Mouse (Mus musculus) common myeloid progenitor, adult 5-6 weeks (primary cell): ENCODE results near the gene Smpx. TPM values are rescaled to one million over a fixed set of nuclear protein-coding genes. Genes with fewer than 3 reads are reported as not detected.

Experiments
- ATAC-seq: replicated peaks from 2 replicates; pipeline ENCODE4 v1.8.0; 2016; ENCODE audit warnings: low read depth, mild to moderate bottlenecking, moderate TSS enrichment, inconsistent platforms; ENCODE audit not compliant: poor library complexity, severe bottlenecking
- total RNA-seq: library from RNA; stranded (forward); fragments of 200-1000, 187-1606 nt; gene quantifications from 2 replicates; pipeline ENCODE4 v1.2.3, GENCODE M21; 2017

Gene Smpx
- total RNA-seq = not detected in 2 replicates

DNA sequence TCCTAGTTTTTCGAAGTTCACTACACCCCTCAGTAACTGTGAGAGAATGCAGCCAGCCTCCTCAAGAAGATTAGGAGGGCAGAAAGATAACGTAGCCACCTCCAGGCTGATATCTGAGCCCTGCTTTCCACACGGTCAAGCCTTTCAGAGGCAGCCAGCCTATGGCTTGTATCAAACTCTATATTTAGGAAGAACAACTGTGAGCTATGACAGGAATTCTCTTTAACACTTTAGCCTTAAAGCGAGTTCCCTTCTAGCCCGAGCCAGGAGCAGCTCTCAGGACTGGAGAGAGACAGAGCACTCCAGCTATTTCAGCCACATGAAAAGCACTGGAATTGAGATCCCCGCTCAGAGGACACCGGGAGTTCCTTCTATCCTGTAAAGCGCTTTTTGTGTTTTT, at the start of gene Smpx:
Gene Smpx, plus strand, starts transcription at position 49 of the 400 bp plus-strand sequence.
- no peak for ATAC-seq

DNA sequence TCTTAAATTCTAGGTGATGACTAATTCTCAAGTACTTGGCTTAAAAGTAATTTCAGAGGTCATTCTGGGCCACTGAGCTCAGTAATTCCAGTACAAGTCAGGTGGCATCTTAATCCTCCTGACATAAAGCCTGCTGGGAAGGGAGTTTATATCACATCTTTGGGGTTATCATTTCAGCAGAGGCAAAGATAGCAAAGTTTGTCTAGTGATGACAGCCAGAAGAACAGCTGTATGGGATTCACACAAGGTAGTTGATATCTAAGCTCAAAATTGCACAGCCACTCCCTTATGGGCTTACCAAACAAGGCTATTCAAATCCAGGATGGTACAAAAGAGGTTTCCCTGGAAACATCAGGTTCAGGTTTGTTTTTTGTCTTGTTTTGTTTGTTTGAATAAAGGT, 43.7 kb upstream of the Smpx start:
- ATAC-seq = no peak

DNA sequence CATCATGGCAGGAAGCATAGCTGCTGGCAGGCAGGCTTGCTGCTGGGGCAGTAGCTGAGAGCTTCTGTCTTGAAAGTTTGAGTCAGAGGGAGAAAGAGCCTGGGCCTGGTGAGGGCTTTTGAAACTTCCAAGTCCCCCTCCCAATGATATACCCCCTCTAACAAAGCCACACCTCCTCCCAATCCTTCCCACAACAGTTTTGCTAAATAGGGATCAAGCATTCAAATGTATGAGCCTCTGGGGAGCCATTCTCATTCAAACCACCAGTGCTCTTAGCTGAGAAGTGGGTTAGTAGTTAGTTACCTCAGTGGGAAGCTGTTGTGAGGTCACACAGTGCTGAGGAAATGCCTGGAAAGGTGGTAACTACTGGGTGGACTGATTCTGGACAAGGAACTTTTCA, 41.4 kb upstream of the Smpx start:
- no peak for ATAC-seq

DNA sequence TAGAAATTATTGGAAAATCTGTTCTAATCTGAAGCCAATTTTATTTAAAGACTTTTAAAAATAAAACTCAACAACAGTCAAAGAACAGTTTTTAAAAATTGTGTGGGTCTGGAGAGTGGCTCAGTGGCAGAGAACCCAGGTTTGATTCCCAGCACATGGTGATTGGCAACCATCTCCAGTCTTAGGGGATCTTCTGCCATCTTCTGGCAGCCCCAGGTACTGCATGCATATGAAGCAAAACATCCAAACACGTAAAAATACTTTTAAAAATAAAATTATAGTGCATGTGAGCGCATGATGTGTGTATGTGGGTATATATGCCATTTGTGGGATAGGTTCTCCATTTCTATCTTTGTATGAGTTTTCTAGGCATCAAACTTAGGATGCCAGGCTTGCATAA, 26.9 kb upstream of the Smpx start:
- ATAC-seq = no peak

DNA sequence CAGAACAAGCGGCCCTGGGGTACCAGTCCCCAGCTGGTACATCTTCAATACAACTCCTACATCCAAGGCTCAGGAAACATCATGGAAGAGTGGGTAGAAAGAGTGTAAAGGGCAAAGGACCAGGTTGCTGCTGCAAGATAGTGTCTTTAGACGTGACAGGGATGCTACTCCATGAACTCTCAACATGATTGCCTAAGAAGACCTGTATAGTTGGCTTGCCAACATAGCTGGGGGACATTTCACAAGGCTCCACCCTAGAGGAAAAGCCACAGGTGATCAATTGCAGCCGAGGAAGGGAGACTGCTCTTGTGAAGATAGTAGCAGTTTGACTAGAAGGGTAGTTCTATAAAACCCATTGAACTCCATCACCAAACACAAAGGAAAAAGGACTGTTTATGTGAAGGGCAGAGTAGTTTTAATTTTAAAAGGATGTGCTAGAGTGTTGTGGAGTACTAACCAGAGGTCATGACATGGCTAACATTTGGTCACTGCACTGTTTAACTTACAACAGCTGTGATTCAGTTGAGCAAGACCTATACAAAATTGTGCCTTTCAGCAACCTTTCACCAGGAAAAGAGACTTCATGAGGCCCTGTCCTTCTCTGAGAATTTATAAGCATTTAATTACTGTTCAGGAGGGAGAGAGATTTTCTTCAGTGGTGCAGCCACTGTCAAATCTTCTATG, 23.9 kb upstream of the Smpx start:
- no peak for ATAC-seq

DNA sequence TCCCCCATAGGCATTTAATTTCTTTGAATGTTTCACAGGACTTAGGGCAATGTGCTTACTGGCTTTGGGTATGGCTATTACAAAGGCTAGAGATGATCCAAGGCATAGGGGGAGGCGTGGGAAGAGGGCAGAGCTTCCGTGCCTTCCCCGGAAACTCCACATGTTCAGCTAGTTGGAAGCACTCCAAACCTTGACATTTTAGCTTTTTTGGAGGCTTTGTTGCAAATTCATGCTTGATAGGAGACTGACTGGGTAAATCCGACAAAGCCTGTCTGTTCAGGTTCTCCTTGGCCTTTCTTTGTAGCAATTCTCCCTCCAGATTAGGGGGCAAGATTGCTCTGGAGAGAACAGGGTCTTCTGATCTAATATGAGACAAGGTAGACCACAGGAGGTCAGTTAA, 7.5 kb upstream of the Smpx start:
- ATAC-seq = no peak

DNA sequence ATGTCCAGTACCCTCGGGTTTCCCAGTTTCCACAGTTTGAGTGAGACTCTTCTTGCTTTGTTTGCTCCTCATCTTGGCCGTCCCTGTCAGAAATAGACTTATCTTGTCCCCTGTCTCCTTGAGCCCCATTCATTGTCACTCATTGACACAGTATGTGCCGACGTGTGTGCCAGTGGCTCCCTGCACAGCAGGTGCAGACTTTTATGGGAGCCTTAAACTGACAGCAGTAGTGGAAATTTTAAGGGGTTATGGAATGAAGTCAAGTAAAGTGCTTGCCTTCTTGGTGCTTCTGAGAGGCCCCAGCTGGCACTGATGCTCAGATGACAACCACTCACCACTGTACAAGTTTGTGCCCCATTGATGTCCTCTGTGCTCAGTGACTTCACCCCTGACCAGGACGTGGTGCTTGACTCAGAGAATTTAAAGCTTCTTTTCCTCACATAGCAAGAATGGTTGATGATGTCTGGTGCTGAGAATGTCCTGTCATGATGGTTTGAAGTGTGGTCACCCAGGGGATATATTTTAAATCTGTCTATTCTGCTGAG, 1.0 kb upstream of the Smpx start:
- no peak for ATAC-seq

DNA sequence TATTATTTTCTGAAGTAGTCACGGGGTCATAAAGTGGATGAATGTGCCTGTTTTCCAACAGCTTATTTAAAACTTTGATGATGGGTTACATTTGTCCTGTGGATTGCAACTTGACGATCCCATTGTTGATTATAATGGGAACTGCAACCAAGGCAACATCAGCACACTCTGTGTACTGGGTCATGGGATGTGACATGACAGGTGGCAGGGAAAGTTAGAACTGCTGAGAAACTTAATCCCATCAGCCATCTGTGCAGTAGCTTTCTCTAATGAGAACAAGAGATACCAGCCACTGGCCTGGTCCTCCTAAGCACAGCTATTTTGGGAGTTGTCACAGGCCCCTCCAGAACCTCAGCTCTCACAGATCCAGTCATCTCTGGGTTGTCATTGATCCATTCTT, 8.5 kb downstream of the Smpx start:
- no peak for ATAC-seq

DNA sequence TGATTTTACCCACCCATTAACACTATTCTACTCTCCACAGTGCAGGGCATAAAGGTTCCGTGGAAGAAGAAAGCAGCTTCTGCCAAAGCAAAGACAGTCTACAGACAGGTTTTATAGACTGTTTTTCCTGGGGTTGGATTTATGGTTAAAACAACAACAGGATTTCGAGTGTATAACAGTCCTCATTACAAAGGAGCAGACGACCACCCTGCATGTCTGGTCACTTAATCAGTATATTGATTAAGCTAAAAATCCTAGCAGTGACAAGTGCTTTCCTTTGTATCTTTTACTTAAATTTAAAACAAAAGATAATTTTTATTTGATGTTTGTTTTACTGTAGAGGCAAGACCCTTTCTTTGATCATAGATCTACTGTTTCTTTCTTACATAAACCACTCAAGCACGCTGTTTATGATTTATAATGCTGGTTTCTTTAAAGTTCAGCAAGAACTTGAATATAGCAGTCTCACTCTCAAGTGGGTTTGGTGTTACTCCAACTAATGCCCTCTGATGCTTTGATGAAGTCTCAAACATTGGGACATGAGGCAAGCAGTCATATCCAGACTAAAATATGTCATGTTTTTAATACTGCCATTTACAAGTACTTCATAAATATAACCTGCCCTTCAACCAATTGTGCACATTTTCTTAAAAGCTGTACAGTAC, 10.0 kb downstream of the Smpx start:
- no peak for ATAC-seq

DNA sequence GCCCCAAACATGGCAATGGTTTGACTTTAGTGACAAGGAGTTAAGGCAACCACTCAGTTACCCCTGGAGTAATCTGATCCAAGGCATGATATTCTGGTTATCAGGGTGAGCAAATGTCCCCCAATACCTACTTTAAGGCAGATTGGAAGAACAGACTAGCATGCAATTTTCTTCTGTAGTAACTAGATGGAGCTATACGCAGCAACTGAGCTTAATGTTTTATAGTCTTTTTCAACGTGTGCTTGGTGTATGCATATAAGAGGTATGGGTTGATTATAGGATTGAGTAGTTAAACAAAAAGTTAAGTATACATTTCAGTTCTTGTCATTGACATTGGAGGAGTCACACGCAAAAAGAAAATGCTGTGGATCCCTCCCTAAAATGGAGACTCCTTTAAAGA, 21.2 kb downstream of the Smpx start:
- ATAC-seq = no peak

DNA sequence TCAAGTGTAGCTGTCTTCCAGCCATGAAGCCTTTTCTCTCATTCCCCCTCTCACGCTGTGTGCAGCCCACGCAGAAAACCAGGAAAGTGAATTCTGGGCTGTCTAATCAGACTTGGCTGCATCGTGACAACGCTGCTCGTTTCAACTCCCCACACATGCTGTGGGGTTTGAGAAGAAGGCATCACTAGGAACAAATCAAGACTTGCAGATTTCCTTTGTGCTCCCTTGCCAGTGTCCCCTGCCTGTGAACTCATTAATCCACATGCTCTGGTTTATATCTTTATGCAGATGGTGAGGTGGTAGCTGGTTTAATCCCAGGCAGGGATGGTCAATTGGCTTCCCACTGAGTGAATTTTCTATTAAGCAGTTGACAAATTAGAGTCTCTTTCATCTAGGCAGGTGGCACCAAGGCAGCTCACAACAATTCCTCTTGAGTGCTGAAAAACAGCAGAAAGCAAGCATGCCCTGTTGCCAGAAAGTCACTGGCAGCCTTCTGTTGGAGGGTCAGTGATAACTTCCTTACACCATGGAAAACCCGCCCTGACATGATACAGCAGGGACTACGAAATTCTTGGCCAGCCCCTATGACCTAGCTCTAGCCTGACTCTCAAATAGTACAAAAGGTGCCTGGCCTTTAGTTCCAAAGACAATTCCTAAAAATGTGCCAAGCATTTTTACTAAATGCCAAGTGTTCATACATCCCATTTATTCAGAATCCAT, 32.1 kb downstream of the Smpx start:
- no peak for ATAC-seq

DNA sequence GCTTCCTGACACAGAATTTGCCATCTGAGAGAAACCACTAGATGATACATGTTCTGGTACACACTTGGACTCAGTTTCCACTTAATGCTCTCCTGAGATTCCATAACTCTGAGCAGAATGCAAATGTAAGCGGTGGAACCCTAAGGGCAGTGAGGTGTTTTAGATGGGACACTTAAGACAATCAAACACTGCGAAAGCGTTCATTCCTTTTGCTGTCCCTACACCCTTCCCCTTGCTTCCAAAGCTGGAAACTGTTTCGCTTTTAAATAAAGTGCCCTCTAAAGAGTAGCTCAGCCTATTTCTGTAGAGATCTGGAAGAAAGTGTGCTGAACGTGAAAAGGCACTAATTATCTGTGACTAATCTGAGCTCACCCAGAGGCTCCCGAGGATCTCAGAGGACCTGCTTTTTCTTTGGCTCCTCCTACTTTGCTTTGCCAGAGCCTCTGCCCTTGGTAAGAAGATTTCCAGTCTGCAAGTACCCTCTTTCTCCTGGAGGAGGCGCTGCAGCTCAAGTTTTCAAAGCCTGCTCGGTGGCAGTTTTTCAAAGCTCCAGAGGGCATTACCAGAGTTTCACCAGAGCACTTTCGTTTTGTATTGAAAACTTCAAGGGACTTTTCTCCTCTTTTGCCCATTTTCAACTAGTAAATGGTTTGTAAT, 33.1 kb downstream of the Smpx start:
- peak; percentile 99 for ATAC-seq

DNA sequence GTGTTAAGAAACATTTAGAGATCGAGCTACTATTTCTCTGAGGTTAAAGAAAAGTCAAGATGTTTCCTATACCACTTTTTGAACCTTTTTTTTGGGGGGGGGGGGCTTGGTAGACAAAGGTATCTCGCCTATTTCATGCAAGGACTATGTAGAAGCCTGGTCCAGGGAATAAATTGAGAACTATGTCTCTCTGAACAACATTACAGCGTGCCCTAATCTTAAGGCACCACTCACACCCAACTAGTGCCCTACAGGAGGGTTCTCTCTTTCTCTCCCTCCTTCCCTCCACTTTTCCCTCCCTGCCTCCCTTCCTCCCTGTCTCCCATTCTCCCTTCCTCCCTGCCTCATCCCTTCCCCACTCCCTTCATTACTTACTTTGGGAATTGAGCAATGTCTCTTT, 33.6 kb downstream of the Smpx start:
- peak; percentile 22; the same call in 1 of the 2 replicates for ATAC-seq

DNA sequence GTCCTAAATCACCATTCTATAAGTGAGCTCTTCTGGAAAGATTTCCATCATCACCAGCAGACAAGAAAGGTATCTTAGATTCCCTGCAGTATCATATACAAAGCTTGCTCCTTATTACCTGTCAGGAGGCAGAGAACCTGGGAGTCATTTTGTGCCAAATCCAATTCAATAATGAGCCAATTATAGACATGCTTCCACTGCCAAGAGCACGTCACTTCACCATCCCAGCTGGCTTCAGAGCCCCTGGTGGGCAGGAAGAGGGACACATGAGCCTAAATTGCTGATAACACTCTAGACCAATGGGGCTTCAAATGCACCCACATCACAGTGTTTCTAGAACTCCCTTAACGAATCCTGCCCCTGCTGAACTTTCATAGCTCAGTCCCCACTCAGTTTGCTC, 35.1 kb downstream of the Smpx start:
- no peak for ATAC-seq

DNA sequence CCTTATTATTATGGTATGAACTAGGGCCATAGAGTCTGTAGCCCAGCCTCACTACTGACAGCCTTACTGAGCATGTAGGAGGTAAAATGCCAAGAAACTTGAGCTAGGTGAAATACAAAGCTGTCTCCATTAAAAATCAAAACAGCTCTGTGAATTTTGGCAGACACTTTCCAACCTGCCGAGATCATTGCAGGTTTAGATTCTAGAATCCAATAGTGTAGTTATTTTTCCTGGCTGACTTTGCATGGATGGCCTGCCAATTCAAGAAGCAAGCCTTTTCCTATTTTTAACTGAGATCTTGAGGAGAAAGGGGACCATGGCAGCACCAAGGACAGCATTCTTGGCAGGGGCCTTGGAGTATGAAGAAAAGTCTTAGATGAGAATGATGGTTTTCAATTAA, 35.6 kb downstream of the Smpx start:
- no peak for ATAC-seq

DNA sequence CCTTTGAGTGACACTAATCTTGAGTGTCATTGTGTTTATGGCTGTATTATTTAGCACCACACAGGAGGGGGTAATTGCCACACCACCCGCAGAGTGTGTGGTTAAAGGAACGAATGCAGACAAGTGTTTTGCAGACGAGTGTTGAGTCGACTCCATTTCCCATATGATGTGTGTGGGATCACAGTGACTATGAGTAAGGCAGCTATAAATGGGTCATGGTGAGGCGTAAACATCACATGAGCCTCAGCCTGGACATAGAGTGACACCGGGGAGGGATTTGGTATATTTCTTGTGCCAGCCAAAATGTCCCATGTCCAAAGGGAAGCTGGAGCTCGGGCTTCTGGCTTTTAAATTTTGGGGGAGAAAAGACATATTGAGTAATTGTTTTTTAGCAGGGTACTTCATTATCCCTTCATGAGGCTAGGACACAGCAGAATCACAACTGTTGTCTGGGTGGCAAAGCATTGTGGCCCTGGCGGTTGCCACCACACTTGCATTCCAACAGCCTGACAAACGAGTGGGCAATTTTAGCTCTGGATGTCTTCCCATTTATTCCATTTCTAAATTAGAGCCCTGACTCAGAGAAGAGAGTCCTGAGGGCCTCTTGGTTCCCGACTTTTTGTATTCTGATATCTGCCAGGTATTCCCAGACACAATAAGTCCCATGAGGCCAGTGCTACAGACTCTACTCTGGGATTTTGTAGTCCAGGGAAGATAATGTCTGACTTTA, 49.3 kb downstream of the Smpx start:
- no peak for ATAC-seq

DNA sequence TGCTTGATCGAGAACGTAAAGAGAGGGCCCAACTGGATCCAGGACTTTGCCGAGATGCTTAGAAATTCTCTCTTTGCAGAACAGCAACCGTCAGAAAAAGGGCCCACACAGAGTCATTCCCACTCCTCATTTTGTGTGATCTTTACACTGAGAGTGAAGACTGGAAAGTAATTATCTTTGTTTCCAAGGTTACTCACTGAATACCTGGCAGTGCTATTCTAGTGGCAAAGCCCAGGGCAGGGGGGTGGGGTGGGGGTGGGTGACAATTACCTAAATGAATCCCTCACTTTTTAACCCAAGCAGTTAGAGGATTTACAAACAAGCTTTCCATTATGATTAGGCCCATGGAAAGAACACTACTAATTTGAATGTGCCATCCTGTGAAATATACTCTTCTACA, 55.8 kb downstream of the Smpx start:
- no peak for ATAC-seq

DNA sequence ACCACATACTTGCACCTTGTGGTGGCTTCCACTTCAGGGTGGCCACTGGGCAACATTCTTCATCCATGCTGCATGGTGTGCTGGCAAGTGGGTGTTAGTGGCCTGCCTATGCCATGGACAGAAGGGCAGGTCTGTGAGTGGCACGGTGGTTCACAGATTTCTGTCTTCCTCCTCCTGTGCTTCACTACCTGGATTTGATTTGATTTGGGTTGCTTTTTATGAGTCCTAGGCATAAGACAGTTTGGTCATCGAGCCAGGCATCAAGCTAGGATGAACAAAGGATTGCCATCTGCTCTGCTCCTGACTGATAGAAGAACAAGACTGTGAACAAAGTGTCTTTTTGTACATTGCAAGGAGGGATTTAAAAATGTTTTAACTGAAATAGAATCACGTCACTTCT, 63.8 kb downstream of the Smpx start:
- no peak for ATAC-seq

DNA sequence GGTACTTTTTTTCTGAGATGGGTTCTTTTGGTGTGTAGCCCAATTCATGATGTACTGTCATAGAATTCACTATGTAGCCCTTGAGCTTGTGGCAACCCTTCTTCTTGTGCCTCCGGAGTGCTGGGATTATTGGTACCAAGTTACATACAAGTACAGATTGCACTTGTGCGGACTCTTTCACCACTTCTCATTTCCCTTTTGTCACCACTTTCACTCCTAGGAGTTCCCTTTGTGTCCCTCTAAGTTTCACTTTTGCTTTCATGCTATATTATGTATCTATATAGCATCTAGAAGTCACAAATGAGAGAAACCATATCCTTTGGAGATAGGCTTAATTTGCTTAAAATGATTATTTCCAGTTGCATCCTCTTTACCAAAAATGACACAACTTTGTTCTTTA, 103.0 kb downstream of the Smpx start:
- peak; percentile 97 for ATAC-seq
